Mouse (Mus musculus): ENCODE measurements around the gene Kcne3.

The Kcne3 gene

GRCm38 (mm10) chr7:100176269-100176668, at the start of gene Kcne3:
Gene Kcne3, plus strand, starts transcription at chr7:100176502.
- no peak for DNase-seq (ENCODE audit: low spot score)

DNA sequence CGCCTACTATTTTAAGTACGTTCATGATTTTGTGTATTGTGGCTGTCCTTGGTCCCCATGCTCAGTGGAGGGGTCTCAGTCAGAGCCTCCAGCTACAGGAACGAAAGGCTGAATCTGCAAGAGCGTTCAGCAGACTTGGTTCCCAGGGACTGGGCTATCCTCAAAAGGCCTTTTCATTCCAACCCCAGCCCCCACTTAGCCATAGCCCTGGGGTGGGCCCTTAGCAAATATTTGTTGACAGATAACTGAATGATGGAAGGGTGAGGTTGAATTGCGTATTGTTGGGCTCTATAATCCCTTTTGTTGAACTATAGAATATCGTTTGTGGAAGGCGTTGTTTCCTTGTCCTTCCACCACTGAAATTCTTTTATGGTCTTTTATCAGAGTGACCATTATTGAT, 49.8 kb upstream of the Kcne3 start:
- no peak for DNase-seq (ENCODE audit: low spot score)

- no peak for DNase-seq (ENCODE audit: low spot score)
Observed at GRCm38 (mm10) chr7:100128262-100129041, 47.9 kb upstream of the Kcne3 start.

DNA sequence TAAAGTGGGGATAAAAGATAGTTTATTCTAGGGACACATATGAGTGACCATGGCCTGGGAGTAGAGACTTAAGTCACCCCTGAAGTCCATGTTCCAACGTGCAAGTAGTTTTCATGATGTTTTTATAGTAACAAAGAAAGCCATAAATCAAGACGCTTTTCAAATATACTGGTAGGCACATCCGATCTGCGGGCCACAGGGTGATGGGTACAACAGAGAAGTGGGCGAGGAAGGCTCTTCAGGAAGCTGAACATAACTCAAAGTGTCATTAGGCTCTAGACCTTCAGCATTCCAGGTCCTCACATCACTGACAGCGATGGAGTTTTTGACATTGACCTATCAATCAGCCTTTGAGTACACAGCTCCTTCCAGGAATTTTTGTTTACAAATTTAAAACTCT, 45.7 kb upstream of the Kcne3 start:
- no peak for DNase-seq (ENCODE audit: low spot score)

- no peak for DNase-seq (ENCODE audit: low spot score)
Observed at GRCm38 (mm10) chr7:100132379-100132778, 43.9 kb upstream of the Kcne3 start.

GRCm38 (mm10) chr7:100137038-100137437, 39.3 kb upstream of the Kcne3 start:
- no peak for DNase-seq (ENCODE audit: low spot score)

- no peak for DNase-seq (ENCODE audit: low spot score)
Observed at GRCm38 (mm10) chr7:100138075-100138474, 38.2 kb upstream of the Kcne3 start.

- no peak for DNase-seq (ENCODE audit: low spot score)
Observed at GRCm38 (mm10) chr7:100140591-100140990, 35.7 kb upstream of the Kcne3 start.

GRCm38 (mm10) chr7:100148586-100148985, 27.7 kb upstream of the Kcne3 start:
- DNase-seq (ENCODE audit: low spot score) = no peak

- DNase-seq (ENCODE audit: low spot score) = no peak
Observed at GRCm38 (mm10) chr7:100150086-100150485, 26.2 kb upstream of the Kcne3 start.

DNA sequence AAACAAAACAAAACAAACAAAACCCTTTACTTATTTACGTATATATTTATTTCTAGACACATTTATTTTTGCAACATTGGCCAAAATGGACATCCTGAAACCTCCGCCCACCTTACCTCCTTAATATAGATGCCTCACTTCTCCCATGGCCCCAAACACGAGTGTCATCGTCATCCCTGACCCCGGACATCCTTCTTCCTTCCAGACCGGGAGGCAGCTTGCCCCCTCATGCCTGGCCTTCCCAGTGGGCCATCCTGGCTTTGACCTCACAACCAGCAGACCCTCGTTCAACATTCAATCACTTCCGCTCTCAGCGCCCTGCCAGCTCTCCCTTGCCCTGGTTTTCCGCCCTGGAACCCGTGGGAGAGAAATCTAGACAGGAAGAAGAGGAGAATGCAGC, 25.7 kb upstream of the Kcne3 start:
- no peak for DNase-seq (ENCODE audit: low spot score)

- no peak for DNase-seq (ENCODE audit: low spot score)
Observed at GRCm38 (mm10) chr7:100157669-100158068, 18.6 kb upstream of the Kcne3 start.

GRCm38 (mm10) chr7:100159105-100159841, 17.0 kb upstream of the Kcne3 start, which contains the start of gene Lipt2:
Gene Lipt2, plus strand, starts transcription at chr7:100159277.
- peak; percentile 89 for DNase-seq (ENCODE audit: low spot score)

DNA sequence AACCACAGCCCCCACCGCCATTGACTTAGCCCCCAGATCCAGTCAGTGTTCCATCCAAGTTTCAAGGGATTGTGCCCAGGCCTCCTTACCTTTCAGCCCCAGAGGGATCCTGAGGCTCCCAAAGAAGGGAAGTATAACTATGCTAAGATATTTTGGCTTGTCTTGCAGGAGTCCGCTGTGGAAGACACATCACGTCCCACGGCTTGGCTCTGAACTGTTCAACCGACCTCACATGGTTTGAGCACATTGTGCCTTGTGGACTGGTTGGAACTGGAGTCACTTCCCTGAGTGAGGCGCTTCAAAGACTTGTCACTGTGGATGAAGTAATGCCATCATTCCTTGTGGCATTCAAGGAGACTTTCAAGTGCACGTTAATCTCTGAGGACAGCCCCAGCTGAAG, 16.3 kb upstream of the Kcne3 start:
- no peak for DNase-seq (ENCODE audit: low spot score)

GRCm38 (mm10) chr7:100163506-100163905, 12.8 kb upstream of the Kcne3 start:
- no peak for DNase-seq (ENCODE audit: low spot score)

- no peak for DNase-seq (ENCODE audit: low spot score)
Observed at GRCm38 (mm10) chr7:100168654-100169053, 7.6 kb upstream of the Kcne3 start.

GRCm38 (mm10) chr7:100170756-100171155, 5.5 kb upstream of the Kcne3 start:
- DNase-seq (ENCODE audit: low spot score) = no peak

GRCm38 (mm10) chr7:100178016-100178890, 2.0 kb downstream of the Kcne3 start:
- peak; percentile 50 for DNase-seq (ENCODE audit: low spot score)

DNA sequence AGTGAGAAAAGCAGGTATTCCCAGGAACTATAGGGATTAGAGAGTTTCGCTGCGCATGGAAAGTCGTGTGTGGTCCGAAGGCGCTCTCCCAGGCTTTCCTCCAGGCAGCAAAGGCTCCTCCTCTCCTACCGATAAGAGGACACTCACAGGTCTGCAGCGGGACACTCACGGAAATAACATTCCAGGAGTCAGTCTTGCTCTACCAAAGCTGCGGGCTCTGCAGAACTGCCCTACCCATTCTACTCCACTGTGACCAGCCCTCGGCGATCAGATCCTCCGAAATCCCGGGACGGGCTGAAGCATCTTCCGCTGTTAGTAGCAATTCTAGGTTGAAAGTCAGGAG, 2.6 kb downstream of the Kcne3 start:
- no peak for DNase-seq (ENCODE audit: low spot score)

DNA sequence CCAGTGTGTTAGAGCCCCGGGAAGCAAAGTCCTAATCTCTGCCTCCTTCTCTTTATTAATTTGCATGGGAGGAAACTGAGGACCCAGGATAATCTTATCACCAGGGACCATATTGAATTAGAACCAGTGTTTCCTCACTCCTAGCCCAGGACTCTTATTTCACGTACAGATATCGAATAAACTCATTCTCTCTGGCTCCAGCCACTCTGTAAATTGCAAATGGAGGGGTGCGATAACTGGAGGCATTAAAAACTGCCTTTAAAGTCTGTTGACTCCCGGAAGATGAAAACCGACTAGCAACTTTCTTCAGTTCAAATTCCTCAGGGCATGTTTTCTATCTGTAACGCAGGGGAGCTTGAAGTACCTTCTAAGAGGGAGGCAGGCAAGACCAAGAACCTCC, 3.1 kb downstream of the Kcne3 start:
- no peak for DNase-seq (ENCODE audit: low spot score)

DNA sequence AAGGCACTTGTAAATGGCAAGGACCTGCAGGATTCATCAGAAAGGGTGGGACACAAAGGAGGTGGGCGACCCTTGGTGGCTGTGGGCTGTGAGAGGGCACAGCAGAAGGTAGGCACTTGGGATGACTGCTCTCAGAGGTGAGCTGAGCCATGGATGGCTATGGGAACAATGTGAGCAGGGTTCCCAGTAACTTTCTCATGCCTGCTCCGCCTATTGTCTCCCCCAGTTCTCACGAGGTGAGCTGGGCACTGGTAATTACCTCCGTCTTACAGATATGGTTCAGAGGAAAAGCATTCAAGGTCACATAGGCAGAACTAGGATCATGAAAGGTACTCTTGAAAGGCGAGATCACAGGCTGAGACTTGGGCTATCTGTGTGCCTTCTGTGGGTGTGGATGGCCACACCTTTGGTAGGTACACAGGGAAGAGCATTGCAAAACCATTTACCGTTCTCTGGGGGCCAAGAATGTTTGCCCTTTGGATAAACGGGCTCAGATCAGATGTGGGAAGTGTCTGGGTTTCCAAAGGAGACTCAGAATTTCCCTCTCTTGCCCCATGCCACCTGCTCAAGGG, 3.6 kb downstream of the Kcne3 start:
- no peak for DNase-seq (ENCODE audit: low spot score)

- DNase-seq (ENCODE audit: low spot score) = no peak
Observed at GRCm38 (mm10) chr7:100181176-100181575, 4.9 kb downstream of the Kcne3 start.

All from ovary, postnatal 14 days (tissue).